Mouse (Mus musculus) lung, embryonic 16.5 days (tissue): ENCODE measurements at regions not wholly inside any gene's neighbourhood (a gene's known extent, or its start where the extent isn't known, plus 50 kb on each side); places are given as distances from the start of the nearest gene placed in this dataset.

Source experiments
- ATAC-seq: fragments of 200-750 bp; cut with Nextera tagmentation; 2 replicates; pipeline ENCODE4 v1.8.0; 2017; ENCODE audit warnings: low read depth, mild to moderate bottlenecking, moderate library complexity
- H3K27ac ChIP-seq: fragments of 300-500 bp; sonication (generic); 2 replicates; pipeline ENCODE4 v1.5.1; 2014; ENCODE audit warnings: mild to moderate bottlenecking, control low read depth, low read length
- H3K27me3 ChIP-seq: fragments of 300-500 bp; sonication (generic); 2 replicates; pipeline ENCODE4 v1.6.1; 2014; ENCODE audit warnings: low read depth, low read length, mixed read lengths; ENCODE audit not compliant: control insufficient read depth, insufficient read depth
- H3K36me3 ChIP-seq: fragments of 300-500 bp; sonication (generic); 2 replicates; pipeline ENCODE4 v1.6.1; 2014; ENCODE audit warnings: low read length; ENCODE audit not compliant: control insufficient read depth, insufficient read depth
- H3K4me1 ChIP-seq: fragments of 300-500 bp; sonication (generic); replicated peaks from 2 replicates; pipeline ENCODE4 v1.6.1; 2014; ENCODE audit warnings: low read length, mixed read lengths; ENCODE audit not compliant: control insufficient read depth, insufficient read depth
- H3K4me2 ChIP-seq: fragments of 300-500 bp; sonication (generic); 2 replicates; pipeline ENCODE4 v1.6.1; 2014; ENCODE audit warnings: low read depth, low read length, control low read depth
- H3K4me3 ChIP-seq: fragments of 300-500 bp; sonication (generic); 2 replicates; pipeline ENCODE4 v1.5.1; 2014; ENCODE audit warnings: mild to moderate bottlenecking, low read length, control low read depth
- H3K9ac ChIP-seq: fragments of 300-500 bp; sonication (generic); 2 replicates; pipeline ENCODE4 v1.6.1; 2014; ENCODE audit warnings: low read length, control low read depth
- H3K9me3 ChIP-seq: fragments of 300-500 bp; sonication (generic); 2 replicates; pipeline ENCODE4 v1.6.1; 2016; ENCODE audit warnings: low read length; ENCODE audit not compliant: control insufficient read depth
- WGBS: fragments of 180-500 bp; shearing (Covaris S2); extraction: QIAGEN DNeasy Blood & Tissue Kit; methylation state at CpG from one replicate; pipeline ENCODE4 v1.1.7; 2014; 5-methylcytosine and 5-hydroxymethylcytosine counted together

GRCm38 (mm10) chr4:55882541-55882940, 350.3 kb upstream of the Klf4 start:
- ATAC-seq, result no peak
- no peaks in the 10 kb centered on the region for H3K9me3 ChIP-seq
- no peak overlapping the region for H3K4me3 ChIP-seq
- no peak overlapping the region for H3K4me2 ChIP-seq
- no peak overlapping the region for H3K9ac ChIP-seq
- H3K27me3 ChIP-seq, result no peaks in the 10 kb centered on the region
- H3K4me1 ChIP-seq, result no peaks in the 10 kb centered on the region
- no peaks in the 10 kb centered on the region for H3K36me3 ChIP-seq
- 29% methylated on average over 2 of the region's 2 CpGs for WGBS
- no peak overlapping the region for H3K27ac ChIP-seq

- H3K36me3 ChIP-seq, result no peaks in the 10 kb centered on the region
- no peaks in the 10 kb centered on the region for H3K9me3 ChIP-seq
- H3K4me1 ChIP-seq, result no peaks in the 10 kb centered on the region
- H3K27me3 ChIP-seq, result no peaks in the 10 kb centered on the region
- no peak overlapping the region for H3K4me2 ChIP-seq
- peak; percentile 43; the same call in 1 of the 2 replicates for ATAC-seq
- H3K4me3 ChIP-seq, result no peak overlapping the region
- H3K9ac ChIP-seq, result no peak overlapping the region
- H3K27ac ChIP-seq, result no peak overlapping the region
- WGBS, result 62% methylated on average over 12 of the region's 12 CpGs
Observed at GRCm38 (mm10) chr4:55875304-55875703, 343.0 kb upstream of the Klf4 start.

GRCm38 (mm10) chr4:55874875-55875274, 342.6 kb upstream of the Klf4 start:
- WGBS, result 64% methylated on average over 7 of the region's 7 CpGs
- no peak for ATAC-seq
- no peaks in the 10 kb centered on the region for H3K9me3 ChIP-seq
- no peak overlapping the region for H3K27ac ChIP-seq
- H3K9ac ChIP-seq, result no peak overlapping the region
- H3K27me3 ChIP-seq, result no peaks in the 10 kb centered on the region
- H3K4me3 ChIP-seq, result no peak overlapping the region
- H3K36me3 ChIP-seq, result no peaks in the 10 kb centered on the region
- H3K4me2 ChIP-seq, result no peak overlapping the region
- H3K4me1 ChIP-seq, result no peaks in the 10 kb centered on the region

- no peak overlapping the region for H3K9ac ChIP-seq
- no peaks in the 10 kb centered on the region for H3K36me3 ChIP-seq
- H3K4me2 ChIP-seq, result no peak overlapping the region
- no peaks in the 10 kb centered on the region for H3K27me3 ChIP-seq
- 76% methylated on average over 4 of the region's 4 CpGs for WGBS
- no peaks in the 10 kb centered on the region for H3K9me3 ChIP-seq
- no peak for ATAC-seq
- H3K27ac ChIP-seq, result no peak overlapping the region
- H3K4me3 ChIP-seq, result no peak overlapping the region
- H3K4me1 ChIP-seq, result no peaks in the 10 kb centered on the region
Observed at GRCm38 (mm10) chr4:55874276-55874675, 342.0 kb upstream of the Klf4 start.

GRCm38 (mm10) chr4:55860055-55860454, 327.8 kb upstream of the Klf4 start:
- no peak overlapping the region for H3K27ac ChIP-seq
- no peak for ATAC-seq
- H3K4me1 ChIP-seq, result no peaks in the 10 kb centered on the region
- no peaks in the 10 kb centered on the region for H3K27me3 ChIP-seq
- WGBS, result 48% methylated on average over 2 of the region's 2 CpGs
- no peak overlapping the region for H3K4me3 ChIP-seq
- no peak overlapping the region for H3K9ac ChIP-seq
- no peak overlapping the region for H3K4me2 ChIP-seq
- no peaks in the 10 kb centered on the region for H3K36me3 ChIP-seq
- no peaks in the 10 kb centered on the region for H3K9me3 ChIP-seq

GRCm38 (mm10) chr4:55859211-55859761, 327.0 kb upstream of the Klf4 start:
- Histone ChIP-seq H3K4me2 (no peak overlapping the region), H3K4me1 (no peaks in the 10 kb centered on the region), H3K4me3 (no peak overlapping the region), H3K27me3 (no peaks in the 10 kb centered on the region), H3K27ac (no peak overlapping the region), H3K36me3 (no peaks in the 10 kb centered on the region), H3K9ac (no peak overlapping the region), H3K9me3 (no peaks in the 10 kb centered on the region)
- 81% methylated on average over 2 of the region's 2 CpGs for WGBS
- ATAC-seq, result no peak

- Histone ChIP-seq H3K4me3 (no peak overlapping the region), H3K9ac (no peak overlapping the region), H3K27ac (no peak overlapping the region), H3K36me3 (no peaks in the 10 kb centered on the region), H3K27me3 (no peaks in the 10 kb centered on the region), H3K9me3 (no peaks in the 10 kb centered on the region), H3K4me2 (no peak overlapping the region), H3K4me1 (no peaks in the 10 kb centered on the region)
- no peak for ATAC-seq
- 89% methylated on average over 1 of the region's 1 CpGs for WGBS
Observed at GRCm38 (mm10) chr4:55851430-55851829, 319.2 kb upstream of the Klf4 start.

GRCm38 (mm10) chr4:55851027-55851426, 318.8 kb upstream of the Klf4 start:
- H3K4me1 ChIP-seq, result no peaks in the 10 kb centered on the region
- no peaks in the 10 kb centered on the region for H3K27me3 ChIP-seq
- no peaks in the 10 kb centered on the region for H3K9me3 ChIP-seq
- WGBS, result 65% methylated on average over 5 of the region's 5 CpGs
- no peak for ATAC-seq
- H3K27ac ChIP-seq, result no peak overlapping the region
- no peak overlapping the region for H3K4me3 ChIP-seq
- no peak overlapping the region for H3K4me2 ChIP-seq
- no peaks in the 10 kb centered on the region for H3K36me3 ChIP-seq
- H3K9ac ChIP-seq, result no peak overlapping the region

GRCm38 (mm10) chr4:55843727-55844401, 311.6 kb upstream of the Klf4 start:
- Histone ChIP-seq H3K36me3 (no peaks in the 10 kb centered on the region), H3K4me2 (no peak overlapping the region), H3K4me3 (no peak overlapping the region), H3K9me3 (no peaks in the 10 kb centered on the region), H3K9ac (no peak overlapping the region), H3K4me1 (peaks cover 5% of the 10 kb centered on the region; the same call in 1 of the 2 replicates), H3K27me3 (no peaks in the 10 kb centered on the region), H3K27ac (peak overlapping the region; percentile 24; the same call in 1 of the 2 replicates)
- WGBS, result 39% methylated on average over 12 of the region's 12 CpGs
- peak; percentile 97 for ATAC-seq
